Mouse (Mus musculus): ENCODE results near the gene Vps29. TPM values are rescaled to one million over a fixed set of nuclear protein-coding genes. Genes with fewer than 3 reads are reported as not detected.

Gene Vps29
- polyA plus RNA-seq, 1 experiment from 2014 or later = 220 TPM

- DNase-seq (ENCODE audit: low spot score) (no peak), ATAC-seq (ENCODE audit: low FRiP score) (no peak; the same call in 1 of the 2 replicates)
- Histone ChIP-seq H3K36me3 (ENCODE audit: control insufficient read depth, insufficient read depth, low read length) (no peaks in the 10 kb centered on the region), H3K27ac (ENCODE audit: low read depth, low read length) (peak overlapping the region; percentile 72), H3K4me2 (replicated peaks; ENCODE audit: low read depth, low read length) (peak overlapping the region; percentile 76), H3K4me3 (ENCODE audit: low read depth, low read length) (peak overlapping the region; percentile 72), H3K4me1 (replicated peaks; ENCODE audit: control insufficient read depth, insufficient read depth, low read length) (no peaks in the 10 kb centered on the region), H3K9me3 (ENCODE audit: control insufficient read depth, low read length) (no peaks in the 10 kb centered on the region), H3K9ac (ENCODE audit: low read depth, low read length) (peak overlapping the region; percentile 85), H3K27me3 (ENCODE audit: control insufficient read depth, insufficient read depth, low read length) (no peaks in the 10 kb centered on the region)
- WGBS = under 1% methylated on average over 56 of the region's 57 CpGs
These were observed 411 bp downstream of the Vps29 start for GRCm38 (mm10) chr5:122354492-122355067.

GRCm38 (mm10) chr5:122371591-122372191, 17.5 kb downstream of the Vps29 start, which contains the start of gene Gpn3:
Gene Gpn3 (plus strand): TSS chr5:122371876.
- 0% methylated on average over 31 of the region's 46 CpGs for WGBS
- H3K9ac ChIP-seq (ENCODE audit: low read depth, low read length) = peak within 1 kb of the TSS; percentile 68
- peak within 1 kb of the TSS; percentile 56 for H3K4me2 ChIP-seq (replicated peaks; ENCODE audit: low read depth, low read length)
- no peaks in the 10 kb centered on the region for H3K27me3 ChIP-seq (ENCODE audit: control insufficient read depth, insufficient read depth, low read length)
- peak within 1 kb of the TSS; percentile 70 for H3K4me3 ChIP-seq (ENCODE audit: low read depth, low read length)
- peak; percentile 86 for ATAC-seq (ENCODE audit: low FRiP score)
- no peak for DNase-seq (ENCODE audit: low spot score)
- no peaks in the 10 kb centered on the region; the same call in 1 of the 2 replicates for H3K4me1 ChIP-seq (replicated peaks; ENCODE audit: control insufficient read depth, insufficient read depth, low read length)
- H3K36me3 ChIP-seq (ENCODE audit: control insufficient read depth, insufficient read depth, low read length) = peaks cover 11% of the 10 kb centered on the region; the same call in 1 of the 2 replicates
- no peaks in the 10 kb centered on the region for H3K9me3 ChIP-seq (ENCODE audit: control insufficient read depth, low read length)
- peak within 1 kb of the TSS; percentile 95 for H3K27ac ChIP-seq (ENCODE audit: low read depth, low read length)

GRCm38 (mm10) chr5:122372192-122372769, 18.1 kb downstream of the Vps29 start, which contains the start of gene Fam216a:
Gene Fam216a (minus strand): TSS chr5:122372364.
- Histone ChIP-seq H3K4me3 (ENCODE audit: low read depth, low read length) (peak within 1 kb of the TSS; percentile 70), H3K36me3 (ENCODE audit: control insufficient read depth, insufficient read depth, low read length) (peaks cover 6% of the 10 kb centered on the region; the same call in 1 of the 2 replicates), H3K4me1 (replicated peaks; ENCODE audit: control insufficient read depth, insufficient read depth, low read length) (no peaks in the 10 kb centered on the region; the same call in 1 of the 2 replicates), H3K9me3 (ENCODE audit: control insufficient read depth, low read length) (no peaks in the 10 kb centered on the region), H3K4me2 (replicated peaks; ENCODE audit: low read depth, low read length) (peak within 1 kb of the TSS; percentile 56), H3K27ac (ENCODE audit: low read depth, low read length) (peak within 1 kb of the TSS; percentile 95), H3K9ac (ENCODE audit: low read depth, low read length) (peak within 1 kb of the TSS; percentile 68), H3K27me3 (ENCODE audit: control insufficient read depth, insufficient read depth, low read length) (no peaks in the 10 kb centered on the region)
- WGBS = under 1% methylated on average over 53 of the region's 53 CpGs
- DNase-seq (ENCODE audit: low spot score) = peak; percentile 100
- ATAC-seq (ENCODE audit: low FRiP score) = peak; percentile 93

- Histone ChIP-seq H3K4me3 (ENCODE audit: low read depth, low read length) (peak overlapping the region; percentile 70), H3K36me3 (ENCODE audit: control insufficient read depth, insufficient read depth, low read length) (peaks cover 4% of the 10 kb centered on the region; the same call in 1 of the 2 replicates), H3K4me1 (replicated peaks; ENCODE audit: control insufficient read depth, insufficient read depth, low read length) (no peaks in the 10 kb centered on the region; the same call in 1 of the 2 replicates), H3K27ac (ENCODE audit: low read depth, low read length) (peak overlapping the region; percentile 95), H3K27me3 (ENCODE audit: control insufficient read depth, insufficient read depth, low read length) (no peaks in the 10 kb centered on the region), H3K4me2 (replicated peaks; ENCODE audit: low read depth, low read length) (peak overlapping the region; percentile 56), H3K9me3 (ENCODE audit: control insufficient read depth, low read length) (no peaks in the 10 kb centered on the region), H3K9ac (ENCODE audit: low read depth, low read length) (peak overlapping the region; percentile 68)
- DNase-seq (ENCODE audit: low spot score) (no peak), ATAC-seq (ENCODE audit: low FRiP score) (no peak; the same call in 1 of the 2 replicates)
- WGBS = 7% methylated on average over 5 of the region's 5 CpGs
These were observed 18.7 kb downstream of the Vps29 start for GRCm38 (mm10) chr5:122372878-122373277.

- WGBS = 97% methylated on average over 4 of the region's 4 CpGs
These were observed 23.1 kb downstream of the Vps29 start for GRCm38 (mm10) chr5:122377101-122377833.

GRCm38 (mm10) chr5:122378171-122378570, 24.0 kb downstream of the Vps29 start:
- H3K36me3 ChIP-seq (ENCODE audit: control insufficient read depth, insufficient read depth, low read length) = peaks cover 9% of the 10 kb centered on the region; the same call in 1 of the 2 replicates
- H3K4me2 ChIP-seq (replicated peaks; ENCODE audit: low read depth, low read length) = no peak overlapping the region
- DNase-seq (ENCODE audit: low spot score) (no peak), ATAC-seq (ENCODE audit: low FRiP score) (no peak)
- 93% methylated on average over 12 of the region's 12 CpGs for WGBS
- H3K27me3 ChIP-seq (ENCODE audit: control insufficient read depth, insufficient read depth, low read length) = no peaks in the 10 kb centered on the region
- no peaks in the 10 kb centered on the region; the same call in 1 of the 2 replicates for H3K4me1 ChIP-seq (replicated peaks; ENCODE audit: control insufficient read depth, insufficient read depth, low read length)
- no peak overlapping the region for H3K27ac ChIP-seq (ENCODE audit: low read depth, low read length)
- no peaks in the 10 kb centered on the region for H3K9me3 ChIP-seq (ENCODE audit: control insufficient read depth, low read length)
- no peak overlapping the region for H3K9ac ChIP-seq (ENCODE audit: low read depth, low read length)
- no peak overlapping the region for H3K4me3 ChIP-seq (ENCODE audit: low read depth, low read length)

More at GRCm38 (mm10) chr5:122377101-122377833, 23.1 kb downstream of the Vps29 start:
- no peak overlapping the region for H3K4me2 ChIP-seq (replicated peaks; ENCODE audit: low read depth, low read length)
- no peak overlapping the region for H3K27ac ChIP-seq (ENCODE audit: low read depth, low read length)
- no peaks in the 10 kb centered on the region; the same call in 1 of the 2 replicates for H3K4me1 ChIP-seq (replicated peaks; ENCODE audit: control insufficient read depth, insufficient read depth, low read length)
- no peak for DNase-seq (ENCODE audit: low spot score)
- H3K36me3 ChIP-seq (ENCODE audit: control insufficient read depth, insufficient read depth, low read length) = peaks cover 7% of the 10 kb centered on the region; the same call in 1 of the 2 replicates
- no peak overlapping the region for H3K4me3 ChIP-seq (ENCODE audit: low read depth, low read length)
- H3K27me3 ChIP-seq (ENCODE audit: control insufficient read depth, insufficient read depth, low read length) = no peaks in the 10 kb centered on the region
- H3K9me3 ChIP-seq (ENCODE audit: control insufficient read depth, low read length) = no peaks in the 10 kb centered on the region
- ATAC-seq (ENCODE audit: low FRiP score) = no peak
- H3K9ac ChIP-seq (ENCODE audit: low read depth, low read length) = no peak overlapping the region

- no peak overlapping the region for H3K9ac ChIP-seq (ENCODE audit: low read depth, low read length)
- H3K9me3 ChIP-seq (ENCODE audit: control insufficient read depth, low read length) = no peaks in the 10 kb centered on the region
- no peaks in the 10 kb centered on the region for H3K4me1 ChIP-seq (replicated peaks; ENCODE audit: control insufficient read depth, insufficient read depth, low read length)
- no peaks in the 10 kb centered on the region for H3K27me3 ChIP-seq (ENCODE audit: control insufficient read depth, insufficient read depth, low read length)
- no peak overlapping the region for H3K4me3 ChIP-seq (ENCODE audit: low read depth, low read length)
- WGBS = 64% methylated on average over 11 of the region's 11 CpGs
- DNase-seq (ENCODE audit: low spot score) (peak; percentile 87), ATAC-seq (ENCODE audit: low FRiP score) (peak; percentile 49; the same call in 1 of the 2 replicates)
- no peak overlapping the region for H3K4me2 ChIP-seq (replicated peaks; ENCODE audit: low read depth, low read length)
- H3K36me3 ChIP-seq (ENCODE audit: control insufficient read depth, insufficient read depth, low read length) = peaks cover 9% of the 10 kb centered on the region; the same call in 1 of the 2 replicates
- H3K27ac ChIP-seq (ENCODE audit: low read depth, low read length) = no peak overlapping the region
These were observed 25.4 kb downstream of the Vps29 start for GRCm38 (mm10) chr5:122379374-122380155.

GRCm38 (mm10) chr5:122390006-122390405, 35.8 kb downstream of the Vps29 start:
- Histone ChIP-seq H3K27ac (ENCODE audit: low read depth, low read length) (no peak overlapping the region), H3K9ac (ENCODE audit: low read depth, low read length) (no peak overlapping the region), H3K27me3 (ENCODE audit: control insufficient read depth, insufficient read depth, low read length) (no peaks in the 10 kb centered on the region), H3K9me3 (ENCODE audit: control insufficient read depth, low read length) (no peaks in the 10 kb centered on the region), H3K36me3 (ENCODE audit: control insufficient read depth, insufficient read depth, low read length) (no peaks in the 10 kb centered on the region), H3K4me1 (replicated peaks; ENCODE audit: control insufficient read depth, insufficient read depth, low read length) (peaks cover 4% of the 10 kb centered on the region; the same call in 1 of the 2 replicates), H3K4me3 (ENCODE audit: low read depth, low read length) (no peak overlapping the region), H3K4me2 (replicated peaks; ENCODE audit: low read depth, low read length) (no peak overlapping the region)
- ATAC-seq (ENCODE audit: low FRiP score) = no peak
- no peak for DNase-seq (ENCODE audit: low spot score)
- 89% methylated on average over 5 of the region's 5 CpGs for WGBS
